Mouse (Mus musculus) retina, adult 2 months (tissue): ENCODE results near the gene Mrpl19.

Experiments used
- DNase-seq: peaks from one replicate; pipeline ENCODE4 v3.0.0-alpha.2; 2012; ENCODE audit warnings: low read depth, low spot score

Mrpl19 gene

DNA sequence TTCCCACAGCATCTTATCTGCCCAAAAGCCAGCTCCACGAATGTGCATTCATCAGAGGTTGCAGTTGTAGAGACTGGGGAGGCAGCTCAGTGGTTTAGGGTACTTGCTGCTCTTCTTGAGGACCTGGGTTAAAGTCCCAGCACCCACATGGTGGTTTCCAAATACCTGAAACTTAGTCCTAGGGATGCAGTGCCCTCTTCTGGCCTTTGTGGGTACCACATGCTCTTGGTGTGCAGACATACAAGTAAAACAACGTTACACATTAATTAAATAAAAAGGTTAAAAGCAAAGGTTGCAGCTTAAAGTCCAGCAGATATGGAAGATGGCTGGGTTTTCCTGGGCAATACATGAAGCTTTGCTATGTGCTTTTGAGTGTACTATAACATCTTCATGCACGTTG lies 32.5 kb downstream of the Mrpl19 start:
- DNase-seq: no peak

DNA sequence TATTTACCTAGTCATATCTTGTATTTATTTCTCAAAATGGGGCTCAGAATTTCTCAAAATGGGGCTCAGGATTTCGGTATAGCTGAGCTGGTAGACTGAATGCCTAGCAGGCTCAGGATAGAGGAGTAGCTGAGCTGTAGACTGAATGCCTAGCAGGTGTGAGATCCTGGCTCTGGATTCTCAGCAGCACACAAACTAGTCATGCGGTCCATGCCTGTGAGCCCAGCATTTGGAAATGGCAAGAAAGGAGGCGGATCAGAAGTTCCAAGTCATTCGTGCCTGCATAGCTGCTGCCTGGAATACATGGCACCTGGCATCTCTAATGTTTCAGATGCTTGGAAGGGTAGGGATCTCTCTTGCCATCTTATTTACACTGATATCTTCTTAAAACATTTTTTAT lies 36.4 kb downstream of the Mrpl19 start:
- no peak for DNase-seq

DNA sequence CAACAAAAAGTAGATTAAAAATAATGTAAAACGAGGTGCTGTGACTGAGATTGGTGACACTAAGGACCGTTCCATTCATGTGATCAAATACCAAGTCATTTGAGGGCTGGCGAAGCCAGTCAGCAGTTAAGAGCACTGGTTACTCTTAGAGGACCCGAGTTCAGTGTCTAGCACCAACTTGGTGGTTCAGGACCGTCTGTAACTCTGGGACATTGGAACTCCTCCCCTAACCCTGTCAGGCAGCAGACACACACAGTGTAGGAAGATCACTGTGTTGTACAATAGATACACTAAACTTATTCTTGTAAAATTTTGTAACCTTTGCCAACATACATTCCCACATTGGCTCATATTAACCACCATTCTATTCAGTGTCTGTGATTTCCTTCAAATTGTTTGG lies 41.5 kb downstream of the Mrpl19 start:
- DNase-seq: no peak

DNA sequence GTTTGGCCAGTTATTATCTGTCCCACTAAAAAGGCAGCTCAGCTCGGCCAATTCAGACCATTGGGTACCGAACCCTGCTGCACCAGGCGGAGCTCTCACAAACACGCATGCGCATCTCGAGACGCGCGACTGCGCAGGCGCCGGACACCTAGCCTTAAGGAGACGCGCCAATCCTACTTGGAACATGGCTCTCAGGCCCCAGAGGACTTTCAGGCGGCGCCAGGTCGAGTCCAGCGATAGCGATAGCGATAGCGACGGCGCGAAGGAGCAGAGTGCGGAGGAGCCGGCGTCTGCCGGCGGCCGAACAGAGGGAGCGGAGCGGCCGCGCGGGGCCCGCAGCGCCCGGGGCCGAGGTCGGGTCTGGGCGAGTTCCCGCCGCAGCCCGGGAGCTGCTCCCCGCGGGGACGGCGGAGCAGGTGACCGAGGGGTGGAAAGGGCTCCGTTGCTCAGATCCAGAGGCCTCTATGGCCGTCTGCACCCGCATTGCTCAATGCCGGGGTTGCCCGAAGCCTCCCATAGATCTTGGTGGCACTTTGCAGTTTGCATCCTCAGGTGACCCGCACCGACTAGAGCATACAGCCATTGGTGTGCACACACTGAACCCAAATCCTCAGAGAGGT lies 42.1 kb downstream of the Mrpl19 start, which contains the start of gene Gcfc2:
TSS of gene Gcfc2 (plus strand) at position 147 of the 620 bp plus-strand sequence.
- peak; percentile 93 for DNase-seq

DNA sequence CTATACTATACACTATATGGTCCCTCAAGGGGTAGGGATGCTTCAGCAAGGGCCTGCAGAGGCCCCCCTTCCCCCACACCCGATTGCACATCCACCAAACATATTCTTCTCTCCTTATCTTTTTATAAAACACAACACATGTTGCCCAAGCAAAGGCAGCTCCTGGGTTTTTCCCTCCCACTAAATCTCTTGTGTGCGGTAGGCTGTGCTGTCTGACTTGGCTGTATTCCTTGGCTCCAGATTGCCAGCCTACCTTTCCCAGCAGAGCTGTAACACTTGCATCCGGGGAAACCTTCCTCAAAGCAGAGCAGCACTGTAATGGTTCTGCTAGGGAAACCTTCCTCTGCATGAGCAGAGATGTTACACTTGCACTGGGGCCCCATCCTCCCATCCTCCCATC lies 53.6 kb downstream of the Mrpl19 start:
- DNase-seq: no peak

DNA sequence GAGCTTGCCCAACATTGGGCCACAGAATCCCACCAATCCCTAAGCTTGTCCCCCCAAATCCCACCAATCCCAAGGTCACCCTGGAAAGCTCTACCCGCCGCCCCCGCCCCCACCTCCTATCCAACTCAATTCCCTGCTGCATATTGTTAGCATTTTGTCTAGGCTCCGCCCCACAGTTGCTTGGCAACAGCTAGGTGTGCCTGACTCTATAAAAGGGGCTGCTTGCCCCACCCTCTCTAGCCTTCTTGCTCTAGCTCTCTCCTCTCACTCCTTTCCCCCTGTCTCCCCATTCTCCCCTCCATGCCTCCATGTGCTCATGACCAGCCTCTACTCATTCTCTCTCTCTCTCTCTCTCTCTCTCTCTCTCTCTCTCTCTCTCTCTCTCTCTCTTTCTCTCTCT lies 54.0 kb downstream of the Mrpl19 start:
- DNase-seq: no peak

DNA sequence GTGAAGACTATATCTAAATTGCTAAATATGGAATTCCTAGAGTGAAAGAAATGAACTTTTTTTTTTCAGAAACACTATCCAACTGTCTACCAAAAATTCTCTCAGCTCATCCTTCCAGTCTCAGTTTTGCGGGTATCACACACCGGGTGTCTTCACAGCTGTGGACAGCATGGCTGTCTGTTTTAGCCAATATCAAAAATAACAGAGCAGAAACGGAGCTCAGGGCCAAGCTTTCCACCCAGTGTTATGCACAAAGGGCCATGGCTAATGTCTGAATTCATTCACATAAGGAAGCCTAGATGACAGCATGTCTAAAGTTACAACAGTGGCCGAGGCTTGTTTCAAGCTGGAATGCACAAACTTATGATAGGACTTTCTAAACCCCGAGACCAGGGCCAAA lies 54.5 kb downstream of the Mrpl19 start:
- DNase-seq: no peak

DNA sequence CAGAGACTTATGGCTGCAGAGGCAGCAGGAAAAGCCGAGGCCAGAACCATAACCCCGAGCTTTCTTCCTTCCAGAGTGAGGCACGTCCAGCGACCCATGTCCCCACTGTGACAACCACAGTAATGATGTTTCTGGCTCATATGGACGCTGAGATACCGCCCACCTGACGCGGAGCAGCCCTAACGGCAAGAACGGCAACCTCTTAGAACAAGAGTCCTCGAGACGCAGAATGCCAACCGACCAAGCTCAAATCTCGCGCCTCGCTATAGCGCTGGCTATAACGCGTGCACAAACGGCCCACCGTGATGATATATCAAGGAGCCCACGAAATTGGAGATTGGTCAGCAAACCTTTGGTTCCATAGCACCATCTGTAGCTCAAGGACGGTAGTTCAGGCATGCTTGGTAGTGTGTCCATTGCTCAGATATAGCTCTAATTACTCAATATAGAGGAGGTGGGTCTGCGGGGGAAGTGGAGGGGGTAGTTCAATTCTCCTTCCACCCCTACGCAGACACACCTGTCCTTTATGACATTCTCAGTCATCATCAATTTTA lies 55.4 kb downstream of the Mrpl19 start:
- no peak for DNase-seq
